Mouse (Mus musculus) ES-Bruce4 (cell line): ENCODE results near the gene Atp8b5.

Experiments used
- CTCF ChIP-seq: IDR thresholded peaks from one replicate; pipeline ENCODE4 v1.8.1; 2011; ENCODE audit warnings: low read depth, low read length
- POLR2A ChIP-seq: IDR thresholded peaks from one replicate; pipeline ENCODE4 v1.8.1; 2011; ENCODE audit warnings: low read length; ENCODE audit not compliant: insufficient read depth

GRCm38 (mm10) chr4:43402212-43402611 is 135.3 kb downstream of the Atp8b5 start:
- no peak for TF ChIP-seq CTCF
- TF ChIP-seq POLR2A: no peak
